ENCODE assay signal across 20 mouse cellular contexts in genomic region chr7:125541821-125542220, GRCm38 (mm10). TPM values are rescaled to one million over a fixed set of nuclear protein-coding genes. Genes with fewer than 3 reads are reported as not detected.
DNase-seq lines count a peak whose midpoint lies in the region; ATAC-seq and TF ChIP-seq lines count a peak whose summit lies in the region.
"Had no signal": no experiment of that assay in that cellular context is flagged by ENCODE, and none has a peak within 500 bp of the region (broad histone marks: within the 10 kb centered on the region; RNA-seq: fewer than 3 reads in every experiment).

No protein-coding gene starts in this region.

- peak; percentile 30 for DNase-seq in liver, postnatal 0 days
- no peak for DNase-seq in liver, embryonic 11.5 days (ENCODE audit: low spot score)
- peak; percentile 55 for DNase-seq in A20 (ENCODE audit: low read depth, low spot score)
- DNase-seq in kidney, adult 9 months: no peak
- DNase-seq in right cerebral cortex, adult 2 months (ENCODE audit: low spot score in 2 of 2): no peak
- DNase-seq: adrenal gland, adult 8-10 months; cerebellum, adult 11-12 months; cerebellum, postnatal 36 days; forebrain, postnatal 0 days; heart, adult 18-20 months; kidney, postnatal 14 days; liver, embryonic 13.5 days; lung, postnatal 10 days; right cerebral cortex, postnatal 14 days; thymus, adult 2 months had no signal

- peak; percentile 45; the same call in 1 of the 2 replicates for ATAC-seq in liver, postnatal 0 days
- ATAC-seq in liver, embryonic 11.5 days (replicated peaks; ENCODE audit: low FRiP score): no peak
- peak; percentile 49 for ATAC-seq in CD4-positive, CD25-positive, alpha-beta regulatory T cell, adult 4 months
- peak; percentile 61 for ATAC-seq in megakaryocyte progenitor cell, adult 5-6 weeks (replicated peaks; ENCODE audit: poor library complexity)
- ATAC-seq: forebrain, postnatal 0 days had no signal

- no peaks in the 10 kb centered on the region for H3K36me3 ChIP-seq in liver, postnatal 0 days (replicated peaks; ENCODE audit: insufficient read depth, low read length)
- no peaks in the 10 kb centered on the region for H3K36me3 ChIP-seq in liver, embryonic 11.5 days (ENCODE audit: control insufficient read depth, insufficient read depth, low read length)
- H3K36me3 ChIP-seq: embryonic facial prominence, embryonic 12.5 days; hindbrain, embryonic 13.5 days; liver, embryonic 13.5 days had no signal

- H3K4me3 ChIP-seq in liver, postnatal 0 days (ENCODE audit: low read depth, low read length): no peak overlapping the region
- no peak overlapping the region for H3K4me3 ChIP-seq in liver, embryonic 11.5 days (ENCODE audit: low read depth, low read length)
- H3K4me3 ChIP-seq: embryonic facial prominence, embryonic 12.5 days; hindbrain, embryonic 13.5 days; left cerebral cortex, adult 2 months; liver, embryonic 13.5 days had no signal

- peaks cover 10% of the 10 kb centered on the region for H3K4me1 ChIP-seq in liver, postnatal 0 days (ENCODE audit: insufficient read depth)
- peaks cover 7% of the 10 kb centered on the region for H3K4me1 ChIP-seq in liver, embryonic 11.5 days (replicated peaks; ENCODE audit: control insufficient read depth, insufficient read depth, low read length)

- 33% methylated on average over 2 of the region's 2 CpGs for WGBS in liver, postnatal 0 days (ENCODE audit: insufficient replicate concordance)
- 58% methylated on average over 2 of the region's 2 CpGs for WGBS in liver, embryonic 11.5 days

- no peaks in the 10 kb centered on the region for H3K27me3 ChIP-seq in liver, postnatal 0 days (ENCODE audit: insufficient read depth, low read length)
- no peaks in the 10 kb centered on the region for H3K27me3 ChIP-seq in liver, embryonic 11.5 days (replicated peaks; ENCODE audit: control insufficient read depth, insufficient read depth, low read length)
- H3K27me3 ChIP-seq: embryonic facial prominence, embryonic 12.5 days; hindbrain, embryonic 13.5 days had no signal

- H3K27ac ChIP-seq in liver, postnatal 0 days (ENCODE audit: low read depth): peak overlapping the region; percentile 30
- H3K27ac ChIP-seq in liver, embryonic 11.5 days (ENCODE audit: low read depth, low read length): no peak overlapping the region
- H3K27ac ChIP-seq: embryonic facial prominence, embryonic 12.5 days; hindbrain, embryonic 13.5 days; left cerebral cortex, adult 2 months; liver, embryonic 13.5 days had no signal

- TF ChIP-seq CTCF in liver, postnatal 0 days (IDR thresholded peaks at IDR 0.05; ENCODE audit: low read depth): no peak

- TF ChIP-seq EP300 in liver, postnatal 0 days (IDR thresholded peaks at IDR 0.05; ENCODE audit: low read depth): no peak

- no peak overlapping the region for H3K9ac ChIP-seq in liver, postnatal 0 days (replicated peaks)
- no peak overlapping the region for H3K9ac ChIP-seq in liver, embryonic 11.5 days (ENCODE audit: low read depth, low read length)
- H3K9ac ChIP-seq: embryonic facial prominence, embryonic 12.5 days; forebrain, postnatal 0 days; hindbrain, embryonic 13.5 days; liver, embryonic 13.5 days had no signal

- no peaks in the 10 kb centered on the region for H3K9me3 ChIP-seq in liver, postnatal 0 days (ENCODE audit: low read length)
- no peaks in the 10 kb centered on the region for H3K9me3 ChIP-seq in liver, embryonic 11.5 days (ENCODE audit: control insufficient read depth, low read length)
- H3K9me3 ChIP-seq: embryonic facial prominence, embryonic 12.5 days; hindbrain, embryonic 13.5 days; liver, embryonic 13.5 days had no signal

- H3K4me2 ChIP-seq in liver, postnatal 0 days (ENCODE audit: low read depth, low read length): no peak overlapping the region
- H3K4me2 ChIP-seq in liver, embryonic 11.5 days: no peak overlapping the region
- H3K4me2 ChIP-seq: embryonic facial prominence, embryonic 12.5 days; hindbrain, embryonic 13.5 days; liver, embryonic 13.5 days had no signal

RNA-seq across cellular contexts. Expression of gene Il4ra, which starts 10.1 kb away (rescaled TPM):
- polyA plus RNA-seq in liver, postnatal 0 days (2015; fragmentation: Nextera tagmentation; extraction: Ambion mirVana): 8.7 and 9.5 TPM in 2 replicates
- polyA plus RNA-seq in liver, embryonic 11.5 days (2014; fragmentation: Nextera tagmentation; extraction: Ambion mirVana): 4.4 and 5.3 TPM in 2 replicates
- 100 to 1,000 TPM; 102 to 165 TPM for polyA plus RNA-seq in CD4-positive, CD25-positive, alpha-beta regulatory T cell, adult 4 months (2017; shearing (Covaris generic))
- 10.5 and 12.0 TPM in 2 replicates for total RNA-seq in megakaryocyte progenitor cell, adult 5-6 weeks (2015)
- 19.2 and 20.4 TPM in 2 replicates for total RNA-seq in megakaryocyte progenitor cell, adult 5-6 weeks (2017)

RNA-seq across cellular contexts. Expression of gene Nsmce1, which starts 50.4 kb away (rescaled TPM):
- 47.6 and 49.2 TPM in 2 replicates for polyA plus RNA-seq in liver, postnatal 0 days (2015; fragmentation: Nextera tagmentation; extraction: Ambion mirVana)
- polyA plus RNA-seq in liver, embryonic 11.5 days (2014; fragmentation: Nextera tagmentation; extraction: Ambion mirVana): 126 and 132 TPM in 2 replicates
- 100 to 1,000 TPM; 116 to 118 TPM for polyA plus RNA-seq in CD4-positive, CD25-positive, alpha-beta regulatory T cell, adult 4 months (2017; shearing (Covaris generic))
- 76.9 and 80.9 TPM in 2 replicates for total RNA-seq in megakaryocyte progenitor cell, adult 5-6 weeks (2015)
- total RNA-seq in megakaryocyte progenitor cell, adult 5-6 weeks (2017): 71.8 and 77.2 TPM in 2 replicates

Comparison
In these comparisons a context has a peak if more than half of its experiments do, and no peak if none do; other contexts are left out.
1. DNase-seq: peak in liver, postnatal 0 days (single experiment) and A20 (single experiment); none in liver, embryonic 11.5 days (single experiment), kidney, adult 9 months (single experiment) and right cerebral cortex, adult 2 months (0 of 2).